Mouse (Mus musculus) small intestine, adult 2 months (tissue): ENCODE measurements at regions not wholly inside any gene's neighbourhood (a gene's known extent, or its start where the extent isn't known, plus 50 kb on each side); places are given as distances from the start of the nearest gene placed in this dataset.
A peak's percentile ranks its signal among the peaks of the same experiment; 100 is the strongest.

ENCODE experiments used
- H3K27ac ChIP-seq: fragments of 200-500 bp; 2 replicates; pipeline ENCODE4 v1.5.1; 2012; ENCODE audit warnings: low read depth, low read length, control low read depth, inconsistent platforms; ENCODE audit not compliant: insufficient read depth
- H3K27me3 ChIP-seq: fragments of 200-500 bp; 2 replicates; pipeline ENCODE4 v1.6.1; 2012; ENCODE audit warnings: mild to moderate bottlenecking, moderate library complexity, low read length, inconsistent platforms; ENCODE audit not compliant: control insufficient read depth, insufficient read depth
- H3K36me3 ChIP-seq: fragments of 200-500 bp; 2 replicates; pipeline ENCODE4 v1.6.1; 2012; ENCODE audit warnings: mild to moderate bottlenecking, low read length, control low read depth, inconsistent platforms; ENCODE audit not compliant: control insufficient read depth, insufficient read depth
- H3K4me1 ChIP-seq: fragments of 200-500 bp; 2 replicates; pipeline ENCODE4 v1.6.1; 2012; ENCODE audit warnings: low read length, inconsistent platforms, mixed read lengths; ENCODE audit not compliant: control insufficient read depth, insufficient read depth, insufficient read length
- H3K4me3 ChIP-seq: fragments of 200-500 bp; 2 replicates; pipeline ENCODE4 v1.5.1; 2012; ENCODE audit warnings: low read depth, mild to moderate bottlenecking, control low read depth, inconsistent platforms, low read length, moderate library complexity
- CTCF ChIP-seq: fragments of 200-500 bp; IDR thresholded peaks from 2 replicates; pipeline ENCODE4 v1.5.1; 2012; ENCODE audit warnings: low read depth, mild to moderate bottlenecking, control low read depth, inconsistent platforms, low read length, moderate library complexity, mixed read lengths; ENCODE audit not compliant: insufficient replicate concordance, insufficient read length; ENCODE audit errors: extremely low read depth
- POLR2A ChIP-seq: fragments of 200-500 bp; IDR thresholded peaks from 2 replicates; pipeline ENCODE4 v1.6.1; 2012; ENCODE audit warnings: low read depth, mild to moderate bottlenecking, control low read depth, inconsistent platforms, low read length, moderate library complexity
- WGBS: fragments of 180-500 bp; shearing (Covaris S2); methylation state at CpG from one replicate; pipeline ENCODE4 v1.1.7; 2018; 5-methylcytosine and 5-hydroxymethylcytosine counted together

DNA sequence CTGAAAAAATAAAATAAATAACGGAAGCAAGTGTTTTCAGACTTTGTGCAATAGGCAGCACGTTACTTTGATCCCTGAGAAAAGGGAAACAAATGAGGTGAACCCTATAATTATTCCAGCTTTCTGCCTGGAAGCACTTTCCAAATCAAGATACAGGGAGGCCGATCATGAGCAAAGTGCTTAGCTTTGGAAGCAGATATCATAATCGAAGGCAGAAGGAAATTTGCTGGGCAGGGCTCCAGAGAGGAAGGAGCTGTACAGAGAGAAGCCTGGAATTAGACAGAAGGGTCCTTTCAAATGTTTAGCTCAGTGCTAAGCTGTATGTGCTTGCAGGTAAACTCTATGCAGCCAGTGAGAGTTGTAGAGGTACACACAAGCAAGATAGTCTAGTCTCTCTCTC is 948.9 kb downstream of the Bcl11a start:
- WGBS = 25% methylated on average over 4 of the region's 4 CpGs
- H3K27me3 ChIP-seq = no peaks in the 10 kb centered on the region
- no peaks in the 10 kb centered on the region for H3K4me1 ChIP-seq
- H3K27ac ChIP-seq = no peak overlapping the region
- no peak overlapping the region for H3K4me3 ChIP-seq
- no peak for TF ChIP-seq CTCF
- no peak for TF ChIP-seq POLR2A
- H3K36me3 ChIP-seq = no peaks in the 10 kb centered on the region

- H3K36me3 ChIP-seq = no peaks in the 10 kb centered on the region
- 63% methylated on average over 4 of the region's 4 CpGs for WGBS
- no peak overlapping the region for H3K27ac ChIP-seq
- no peaks in the 10 kb centered on the region for H3K27me3 ChIP-seq
- TF ChIP-seq CTCF (no peak), POLR2A (no peak)
- no peak overlapping the region for H3K4me3 ChIP-seq
- H3K4me1 ChIP-seq = no peaks in the 10 kb centered on the region
Observed at GRCm38 (mm10) chr11:25040983-25041382, 963.1 kb downstream of the Bcl11a start.

GRCm38 (mm10) chr11:25042763-25043162 is 964.9 kb downstream of the Bcl11a start:
- TF ChIP-seq CTCF = no peak
- TF ChIP-seq POLR2A = no peak
- Histone ChIP-seq H3K27me3 (no peaks in the 10 kb centered on the region), H3K36me3 (no peaks in the 10 kb centered on the region), H3K27ac (no peak overlapping the region), H3K4me3 (no peak overlapping the region), H3K4me1 (no peaks in the 10 kb centered on the region)
- 16% methylated on average over 3 of the region's 3 CpGs for WGBS

- Histone ChIP-seq H3K36me3 (no peaks in the 10 kb centered on the region), H3K4me3 (no peak overlapping the region), H3K4me1 (no peaks in the 10 kb centered on the region), H3K27ac (no peak overlapping the region), H3K27me3 (no peaks in the 10 kb centered on the region)
- no peak for TF ChIP-seq CTCF
- TF ChIP-seq POLR2A = no peak
- 73% methylated on average over 3 of the region's 3 CpGs for WGBS
Observed at GRCm38 (mm10) chr11:25045339-25045738, 967.5 kb downstream of the Bcl11a start.

DNA sequence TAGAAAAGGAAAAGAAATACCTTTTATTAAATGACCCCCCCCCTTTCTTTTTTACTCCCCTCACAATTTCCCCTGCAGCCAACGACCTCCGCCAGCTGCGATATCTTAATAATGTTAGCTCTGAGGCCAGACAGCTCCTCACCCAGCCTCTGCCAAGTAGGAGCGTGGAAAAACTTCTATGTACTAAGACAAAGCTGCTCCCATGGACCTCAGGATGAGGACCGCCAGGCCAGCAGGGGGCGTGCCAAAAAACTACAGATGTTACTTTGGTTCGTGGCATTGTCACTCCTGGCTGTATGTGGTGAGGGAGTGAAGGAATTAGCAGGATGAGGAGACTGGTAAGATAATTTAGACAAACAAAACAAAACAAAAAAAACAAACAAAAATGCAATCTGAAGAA is 968.1 kb downstream of the Bcl11a start:
- H3K4me3 ChIP-seq = no peak overlapping the region
- peak; percentile 11; the same call in 1 of the 2 replicates for TF ChIP-seq CTCF
- no peak for TF ChIP-seq POLR2A
- 68% methylated on average over 7 of the region's 7 CpGs for WGBS
- no peaks in the 10 kb centered on the region for H3K27me3 ChIP-seq
- H3K4me1 ChIP-seq = no peaks in the 10 kb centered on the region
- H3K27ac ChIP-seq = no peak overlapping the region
- no peaks in the 10 kb centered on the region for H3K36me3 ChIP-seq

DNA sequence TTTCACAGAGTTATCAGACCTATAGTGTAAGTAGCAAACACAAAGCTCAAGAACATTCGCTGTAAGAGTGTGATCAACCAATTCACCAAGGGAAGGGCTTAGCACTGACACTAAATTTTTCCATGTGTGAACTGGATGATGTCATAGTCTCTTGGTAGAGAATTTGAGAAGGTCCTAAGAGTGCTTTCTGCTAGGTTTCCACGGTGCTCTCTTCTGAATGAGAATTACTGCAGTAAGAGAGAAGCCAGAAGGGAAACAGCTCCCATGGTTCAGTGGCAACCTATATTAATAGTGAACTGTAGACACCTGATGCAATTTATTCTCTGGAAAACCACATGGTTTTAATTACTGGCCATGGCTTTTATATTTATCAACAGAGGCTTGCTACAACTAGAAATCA is 977.8 kb downstream of the Bcl11a start:
- Histone ChIP-seq H3K4me1 (no peaks in the 10 kb centered on the region), H3K36me3 (no peaks in the 10 kb centered on the region), H3K27ac (no peak overlapping the region), H3K4me3 (no peak overlapping the region), H3K27me3 (no peaks in the 10 kb centered on the region)
- TF ChIP-seq POLR2A (no peak), CTCF (no peak)
- WGBS = 75% methylated on average over 2 of the region's 2 CpGs

DNA sequence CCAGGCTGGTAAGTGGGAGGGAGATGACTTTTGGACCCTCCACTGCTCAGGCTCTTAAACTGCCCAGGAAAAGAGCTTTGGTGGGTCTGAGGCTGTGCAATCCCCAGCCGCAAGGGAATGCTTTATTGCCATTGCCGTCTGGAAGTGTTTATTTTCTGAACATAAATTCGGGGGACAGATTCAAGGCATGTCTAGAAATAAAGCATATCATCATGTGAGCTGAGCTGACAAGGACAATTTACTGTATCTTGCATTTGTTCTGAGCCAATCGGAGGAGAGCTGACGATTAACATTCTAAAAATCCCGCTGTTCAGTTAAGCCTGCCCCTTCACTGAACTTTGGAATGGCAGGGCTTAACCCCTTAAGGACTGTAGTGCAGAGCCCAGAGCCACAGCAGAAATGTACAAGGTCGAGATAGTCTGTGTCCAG is 979.3 kb downstream of the Bcl11a start:
- TF ChIP-seq POLR2A = no peak
- no peak for TF ChIP-seq CTCF
- H3K36me3 ChIP-seq = no peaks in the 10 kb centered on the region
- no peaks in the 10 kb centered on the region for H3K27me3 ChIP-seq
- H3K4me3 ChIP-seq = no peak overlapping the region
- WGBS = 6% methylated on average over 7 of the region's 7 CpGs
- no peak overlapping the region for H3K27ac ChIP-seq
- H3K4me1 ChIP-seq = no peaks in the 10 kb centered on the region

GRCm38 (mm10) chr11:25057543-25057942 is 979.7 kb downstream of the Bcl11a start:
- TF ChIP-seq POLR2A (no peak), CTCF (no peak)
- H3K27ac ChIP-seq = no peak overlapping the region
- no peaks in the 10 kb centered on the region for H3K36me3 ChIP-seq
- H3K27me3 ChIP-seq = no peaks in the 10 kb centered on the region
- no peaks in the 10 kb centered on the region for H3K4me1 ChIP-seq
- WGBS = 25% methylated on average over 2 of the region's 2 CpGs
- H3K4me3 ChIP-seq = no peak overlapping the region
